Mouse (Mus musculus) kidney, postnatal 14 days (tissue): ENCODE results near the gene Ostc.

ENCODE experiments used
- DNase-seq: peaks from one replicate; pipeline ENCODE4 v3.0.0; 2022; ENCODE audit warnings: mixed read lengths

The Ostc gene

GRCm38 (mm10) chr3:130708967-130709924 lies at the start of gene Ostc:
Ostc (minus strand) TSS chr3:130709444.
- DNase-seq = peak; percentile 97

GRCm38 (mm10) chr3:130758157-130758841 lies 49.1 kb upstream of the Ostc start:
- no peak for DNase-seq

- DNase-seq = no peak
Measured at GRCm38 (mm10) chr3:130757117-130757852, 48.0 kb upstream of the Ostc start.

GRCm38 (mm10) chr3:130749206-130749605 lies 40.0 kb upstream of the Ostc start:
- no peak for DNase-seq

GRCm38 (mm10) chr3:130746673-130747619 lies 37.7 kb upstream of the Ostc start:
- DNase-seq = no peak

GRCm38 (mm10) chr3:130737652-130738361 lies 28.6 kb upstream of the Ostc start:
- DNase-seq = no peak

GRCm38 (mm10) chr3:130736758-130737157 lies 27.5 kb upstream of the Ostc start:
- DNase-seq = no peak

GRCm38 (mm10) chr3:130730189-130730653 lies 21.0 kb upstream of the Ostc start, which contains the start of gene Rpl34:
Rpl34 (minus strand) TSS chr3:130730398.
- DNase-seq = peak; percentile 96

GRCm38 (mm10) chr3:130729472-130730188 lies 20.4 kb upstream of the Ostc start:
- DNase-seq = peak; percentile 42

- no peak for DNase-seq
Measured at GRCm38 (mm10) chr3:130727676-130728075, 18.4 kb upstream of the Ostc start.

GRCm38 (mm10) chr3:130727036-130727435 lies 17.8 kb upstream of the Ostc start:
- peak; percentile 34 for DNase-seq

GRCm38 (mm10) chr3:130725718-130726117 lies 16.5 kb upstream of the Ostc start:
- no peak for DNase-seq

GRCm38 (mm10) chr3:130722733-130723478 lies 13.7 kb upstream of the Ostc start:
- DNase-seq = no peak

GRCm38 (mm10) chr3:130720225-130720624 lies 11.0 kb upstream of the Ostc start:
- no peak for DNase-seq

- DNase-seq = no peak
Measured at GRCm38 (mm10) chr3:130718871-130719270, 9.6 kb upstream of the Ostc start.

- no peak for DNase-seq
Measured at GRCm38 (mm10) chr3:130716555-130716954, 7.3 kb upstream of the Ostc start.

GRCm38 (mm10) chr3:130714775-130715568 lies 5.7 kb upstream of the Ostc start:
- peak; percentile 81 for DNase-seq

GRCm38 (mm10) chr3:130712891-130713290 lies 3.6 kb upstream of the Ostc start:
- DNase-seq = no peak

- no peak for DNase-seq
Measured at GRCm38 (mm10) chr3:130710103-130710502, 859 bp upstream of the Ostc start.
